Mouse (Mus musculus): Measurements from ENCODE around the gene Olfr763. TPM values are rescaled to one million over a fixed set of nuclear protein-coding genes. Genes with fewer than 3 reads are reported as not detected.
A peak's percentile ranks its signal among the peaks of the same experiment; 100 is the strongest.
"Not testable (repeated sequence)": the region's sequence is repeated elsewhere in the genome, so short reads cannot be mapped to it uniquely, and the experiment has no call there.

Gene Olfr763
- polyA plus RNA-seq, 1 experiment = not detected

- H3K4me3 ChIP-seq (ENCODE audit: low read depth, low read length) = no peak overlapping the region
- no peak overlapping the region for H3K9ac ChIP-seq (ENCODE audit: low read depth, poor library complexity, severe bottlenecking)
- no peaks in the 10 kb centered on the region for H3K27me3 ChIP-seq (ENCODE audit: control insufficient read depth, insufficient read depth, low read length, poor library complexity, severe bottlenecking)
- TF ChIP-seq CTCF (IDR thresholded peaks at IDR 0.05; ENCODE audit: low read depth, low read length) (peak; percentile 41), EP300 (IDR thresholded peaks at IDR 0.05; ENCODE audit: insufficient read depth, low read depth, low read length) (no peak)
- H3K36me3 ChIP-seq (ENCODE audit: control insufficient read depth, insufficient read depth, low read length, poor library complexity, severe bottlenecking) = no peaks in the 10 kb centered on the region
- H3K4me1 ChIP-seq (ENCODE audit: control insufficient read depth, insufficient read depth, low read length) = no peaks in the 10 kb centered on the region
- H3K27ac ChIP-seq (ENCODE audit: insufficient read depth, low read length) = no peak overlapping the region
- no peaks in the 10 kb centered on the region; the same call in 1 of the 2 replicates for H3K9me3 ChIP-seq (replicated peaks; ENCODE audit: control insufficient read depth, insufficient read depth, low read length, poor library complexity, severe bottlenecking)
Measured at GRCm38 (mm10) chr10:129026018-129026662, 15.5 kb downstream of the Olfr763 start.

GRCm38 (mm10) chr10:129028343-129028742, 17.8 kb downstream of the Olfr763 start:
- TF ChIP-seq CTCF (IDR thresholded peaks at IDR 0.05; ENCODE audit: low read depth, low read length) = no peak
- no peak for TF ChIP-seq POLR2A (IDR thresholded peaks at IDR 0.05; ENCODE audit: insufficient read depth, low read length)
- TF ChIP-seq EP300 (IDR thresholded peaks at IDR 0.05; ENCODE audit: insufficient read depth, low read depth, low read length) = no peak
- H3K9ac ChIP-seq (ENCODE audit: low read depth, poor library complexity, severe bottlenecking) = no peak overlapping the region
- H3K9me3 ChIP-seq (replicated peaks; ENCODE audit: control insufficient read depth, insufficient read depth, low read length, poor library complexity, severe bottlenecking) = no peaks in the 10 kb centered on the region
- H3K4me1 ChIP-seq (ENCODE audit: control insufficient read depth, insufficient read depth, low read length) = no peaks in the 10 kb centered on the region
- no peaks in the 10 kb centered on the region; the same call in 1 of the 2 replicates for H3K27me3 ChIP-seq (ENCODE audit: control insufficient read depth, insufficient read depth, low read length, poor library complexity, severe bottlenecking)
- no peak overlapping the region for H3K27ac ChIP-seq (ENCODE audit: insufficient read depth, low read length)
- H3K4me3 ChIP-seq (ENCODE audit: low read depth, low read length) = no peak overlapping the region
- H3K36me3 ChIP-seq (ENCODE audit: control insufficient read depth, insufficient read depth, low read length, poor library complexity, severe bottlenecking) = no peaks in the 10 kb centered on the region

DNA sequence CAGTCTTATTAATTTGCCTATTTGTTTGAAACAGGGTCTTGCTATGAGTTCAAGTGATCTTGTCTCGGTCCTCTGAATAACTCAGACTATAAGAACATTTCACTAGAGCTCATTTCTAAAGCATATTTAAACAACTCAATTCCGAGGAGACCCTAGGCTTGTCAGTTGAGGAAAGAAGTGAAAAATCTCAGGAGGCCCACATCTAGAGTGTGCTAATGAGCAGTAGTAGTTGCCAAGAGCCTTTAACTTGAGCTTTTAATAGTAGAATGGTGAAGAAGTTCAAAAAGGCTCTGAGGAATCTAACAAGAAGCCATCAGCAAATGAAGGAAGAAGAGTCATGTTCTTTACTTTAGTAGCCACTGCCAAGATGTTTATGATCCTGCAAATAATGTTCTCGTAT, 29.2 kb downstream of the Olfr763 start, which contains the start of gene Olfr764-ps1:
Gene Olfr764-ps1 (minus strand): TSS at position 101 of the 400 bp plus-strand sequence.
- Histone ChIP-seq H3K4me3 (ENCODE audit: low read depth, low read length) (no peak within 1 kb of the TSS), H3K4me1 (ENCODE audit: control insufficient read depth, insufficient read depth, low read length) (no peaks in the 10 kb centered on the region), H3K27me3 (ENCODE audit: control insufficient read depth, insufficient read depth, low read length, poor library complexity, severe bottlenecking) (no peaks in the 10 kb centered on the region), H3K9me3 (replicated peaks; ENCODE audit: control insufficient read depth, insufficient read depth, low read length, poor library complexity, severe bottlenecking) (no peaks in the 10 kb centered on the region), H3K27ac (ENCODE audit: insufficient read depth, low read length) (no peak within 1 kb of the TSS), H3K9ac (ENCODE audit: low read depth, poor library complexity, severe bottlenecking) (no peak within 1 kb of the TSS), H3K36me3 (ENCODE audit: control insufficient read depth, insufficient read depth, low read length, poor library complexity, severe bottlenecking) (no peaks in the 10 kb centered on the region)
- TF ChIP-seq POLR2A (IDR thresholded peaks at IDR 0.05; ENCODE audit: insufficient read depth, low read length) (no peak), CTCF (IDR thresholded peaks at IDR 0.05; ENCODE audit: low read depth, low read length) (no peak), EP300 (IDR thresholded peaks at IDR 0.05; ENCODE audit: insufficient read depth, low read depth, low read length) (no peak)

DNA sequence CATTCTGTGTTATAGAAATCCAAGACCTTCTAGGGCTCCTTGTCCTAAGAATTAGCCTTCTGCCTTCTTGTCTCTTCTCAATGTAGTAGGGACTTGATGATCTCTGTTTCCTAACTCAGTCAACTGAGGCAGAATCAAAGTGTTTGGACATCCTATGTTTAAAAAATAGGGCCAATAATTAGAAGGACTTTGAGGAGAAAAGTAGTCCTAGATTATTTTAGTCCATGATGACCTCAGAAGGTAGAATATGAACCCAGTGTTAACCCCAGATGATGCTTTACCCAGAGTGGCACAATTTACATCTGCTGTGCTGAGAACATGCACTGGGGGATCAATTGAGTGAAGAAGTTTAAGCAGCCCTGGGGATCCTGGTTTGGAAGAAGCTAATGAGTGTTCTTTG, 39.3 kb downstream of the Olfr763 start, which contains the start of gene Olfr765:
Gene Olfr765 (minus strand): TSS at position 101 of the 400 bp plus-strand sequence.
- not testable (repeated sequence) for H3K27me3 ChIP-seq (ENCODE audit: control insufficient read depth, insufficient read depth, low read length, poor library complexity, severe bottlenecking); H3K9me3 ChIP-seq (replicated peaks; ENCODE audit: control insufficient read depth, insufficient read depth, low read length, poor library complexity, severe bottlenecking); H3K4me1 ChIP-seq (ENCODE audit: control insufficient read depth, insufficient read depth, low read length); H3K27ac ChIP-seq (ENCODE audit: insufficient read depth, low read length); H3K36me3 ChIP-seq (ENCODE audit: control insufficient read depth, insufficient read depth, low read length, poor library complexity, severe bottlenecking); H3K4me3 ChIP-seq (ENCODE audit: low read depth, low read length); H3K9ac ChIP-seq (ENCODE audit: low read depth, poor library complexity, severe bottlenecking)

Other genes with a start within 250 kb of the Olfr763 start
- 0.46 and 1.5 TPM in 2 replicates for gene Mmp19, start 219.9 kb upstream of the Olfr763 start, polyA plus RNA-seq (2011; ENCODE audit: insufficient read depth, insufficient read length, low read depth, missing spikeins)
- gene Dnajc14, start 206.7 kb upstream of the Olfr763 start, polyA plus RNA-seq (2011; ENCODE audit: insufficient read depth, insufficient read length, low read depth, missing spikeins) = 41.3 and 45.5 TPM in 2 replicates
- 12.3 and 12.6 TPM in 2 replicates for gene Tmem198b, start 206.4 kb upstream of the Olfr763 start, polyA plus RNA-seq (2011; ENCODE audit: insufficient read depth, insufficient read length, low read depth, missing spikeins)
- 269 and 288 TPM in 2 replicates for gene Sarnp, start 193.5 kb upstream of the Olfr763 start, polyA plus RNA-seq (2011; ENCODE audit: insufficient read depth, insufficient read length, low read depth, missing spikeins)
- gene Ormdl2, start 189.1 kb upstream of the Olfr763 start, polyA plus RNA-seq (2011; ENCODE audit: insufficient read depth, insufficient read length, low read depth, missing spikeins) = 63.2 and 69.2 TPM in 2 replicates
- 2.8 and 3.0 TPM in 2 replicates for gene Gdf11, start 119.1 kb upstream of the Olfr763 start, polyA plus RNA-seq (2011; ENCODE audit: insufficient read depth, insufficient read length, low read depth, missing spikeins)
- gene Cd63, start 109.8 kb upstream of the Olfr763 start, polyA plus RNA-seq (2011; ENCODE audit: insufficient read depth, insufficient read length, low read depth, missing spikeins) = 116 and 130 TPM in 2 replicates
- 3.5 and 3.9 TPM in 2 replicates for gene Rdh5, start 87.9 kb upstream of the Olfr763 start, polyA plus RNA-seq (2011; ENCODE audit: insufficient read depth, insufficient read length, low read depth, missing spikeins)
- gene Bloc1s1, start 86.8 kb upstream of the Olfr763 start, polyA plus RNA-seq (2011; ENCODE audit: insufficient read depth, insufficient read length, low read depth, missing spikeins) = 36.7 and 44.5 TPM in 2 replicates
- gene Itga7, start 77.0 kb upstream of the Olfr763 start, polyA plus RNA-seq (2011; ENCODE audit: insufficient read depth, insufficient read length, low read depth, missing spikeins) = 1.6 and 3.2 TPM in 2 replicates
- not detected in 2 replicates for gene Mettl7b, start 49.8 kb upstream of the Olfr763 start, polyA plus RNA-seq (2011; ENCODE audit: insufficient read depth, insufficient read length, low read depth, missing spikeins)
- not detected in 2 replicates for gene Olfr9, start 21.4 kb upstream of the Olfr763 start, polyA plus RNA-seq (2011; ENCODE audit: insufficient read depth, insufficient read length, low read depth, missing spikeins)
- gene Olfr764-ps1, start 29.1 kb downstream of the Olfr763 start, polyA plus RNA-seq (2011; ENCODE audit: insufficient read depth, insufficient read length, low read depth, missing spikeins) = not detected in 2 replicates
- gene Olfr765, start 39.2 kb downstream of the Olfr763 start, polyA plus RNA-seq (2011; ENCODE audit: insufficient read depth, insufficient read length, low read depth, missing spikeins) = not detected in 2 replicates
- not detected in 2 replicates for gene Olfr766-ps1, start 58.2 kb downstream of the Olfr763 start, polyA plus RNA-seq (2011; ENCODE audit: insufficient read depth, insufficient read length, low read depth, missing spikeins)
- gene Olfr767, start 72.1 kb downstream of the Olfr763 start, polyA plus RNA-seq (2011; ENCODE audit: insufficient read depth, insufficient read length, low read depth, missing spikeins) = not detected in 2 replicates
- not detected in 2 replicates for gene Olfr768, start 88.6 kb downstream of the Olfr763 start, polyA plus RNA-seq (2011; ENCODE audit: insufficient read depth, insufficient read length, low read depth, missing spikeins)
- gene Olfr769, start 107.1 kb downstream of the Olfr763 start, polyA plus RNA-seq (2011; ENCODE audit: insufficient read depth, insufficient read length, low read depth, missing spikeins) = not detected in 2 replicates
- gene Olfr770, start 128.2 kb downstream of the Olfr763 start, polyA plus RNA-seq (2011; ENCODE audit: insufficient read depth, insufficient read length, low read depth, missing spikeins) = not detected in 2 replicates
- gene Olfr771, start 154.0 kb downstream of the Olfr763 start, polyA plus RNA-seq (2011; ENCODE audit: insufficient read depth, insufficient read length, low read depth, missing spikeins) = not detected in 2 replicates
- not detected in 2 replicates for gene Olfr772, start 167.1 kb downstream of the Olfr763 start, polyA plus RNA-seq (2011; ENCODE audit: insufficient read depth, insufficient read length, low read depth, missing spikeins)
- not detected in 2 replicates for gene Olfr773, start 176.6 kb downstream of the Olfr763 start, polyA plus RNA-seq (2011; ENCODE audit: insufficient read depth, insufficient read length, low read depth, missing spikeins)
- gene Olfr774, start 225.4 kb downstream of the Olfr763 start, polyA plus RNA-seq (2011; ENCODE audit: insufficient read depth, insufficient read length, low read depth, missing spikeins) = not detected in 2 replicates
- not detected in 2 replicates for gene Olfr775, start 237.6 kb downstream of the Olfr763 start, polyA plus RNA-seq (2011; ENCODE audit: insufficient read depth, insufficient read length, low read depth, missing spikeins)
- not detected in 2 replicates for gene Olfr776, start 248.3 kb downstream of the Olfr763 start, polyA plus RNA-seq (2011; ENCODE audit: insufficient read depth, insufficient read length, low read depth, missing spikeins)

Data from ES-Bruce4 (cell line).